Mouse (Mus musculus): ENCODE measurements around the gene Spsb3.

Gene Spsb3

GRCm38 (mm10) chr17:24896993-24897269 lies 10.5 kb downstream of the Spsb3 start:
- DNase-seq (ENCODE audit: low spot score): no peak

- DNase-seq (ENCODE audit: low spot score): no peak
Observed at GRCm38 (mm10) chr17:24897600-24897999, 11.2 kb downstream of the Spsb3 start.

GRCm38 (mm10) chr17:24898041-24898854 lies 11.8 kb downstream of the Spsb3 start:
- DNase-seq (ENCODE audit: low spot score): no peak

DNA sequence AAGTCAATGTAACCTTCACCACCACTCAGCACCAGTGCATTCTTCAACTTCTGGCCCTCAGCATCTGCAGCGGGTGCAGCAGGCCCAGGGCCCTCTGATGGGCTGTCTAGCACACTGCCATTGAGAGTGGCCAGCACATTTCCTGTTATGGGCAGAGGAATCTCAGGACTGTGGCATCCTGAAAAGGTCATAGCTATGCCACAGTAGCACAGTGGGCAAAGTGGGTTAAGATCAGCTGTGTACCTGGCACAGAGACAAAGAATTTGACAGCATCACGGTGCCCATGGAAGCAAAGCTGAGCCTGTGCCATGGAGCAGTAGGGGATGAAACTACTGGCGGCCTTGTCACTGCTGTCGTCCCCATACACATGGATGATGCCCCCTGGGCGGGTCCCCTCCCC lies 12.7 kb downstream of the Spsb3 start:
- DNase-seq (ENCODE audit: low spot score): no peak

GRCm38 (mm10) chr17:24900014-24900413 lies 13.6 kb downstream of the Spsb3 start:
- DNase-seq (ENCODE audit: low spot score): no peak

- DNase-seq (ENCODE audit: low spot score): no peak
Observed at GRCm38 (mm10) chr17:24902124-24902523, 15.7 kb downstream of the Spsb3 start.

- DNase-seq (ENCODE audit: low spot score): peak; percentile 90
Observed at GRCm38 (mm10) chr17:24902671-24903474, 16.4 kb downstream of the Spsb3 start.

GRCm38 (mm10) chr17:24903767-24904166 lies 17.3 kb downstream of the Spsb3 start:
- DNase-seq (ENCODE audit: low spot score): no peak

GRCm38 (mm10) chr17:24907591-24907990 lies 21.1 kb downstream of the Spsb3 start:
- no peak for DNase-seq (ENCODE audit: low spot score)

GRCm38 (mm10) chr17:24913984-24914383 lies 27.5 kb downstream of the Spsb3 start:
- no peak for DNase-seq (ENCODE audit: low spot score)

DNA sequence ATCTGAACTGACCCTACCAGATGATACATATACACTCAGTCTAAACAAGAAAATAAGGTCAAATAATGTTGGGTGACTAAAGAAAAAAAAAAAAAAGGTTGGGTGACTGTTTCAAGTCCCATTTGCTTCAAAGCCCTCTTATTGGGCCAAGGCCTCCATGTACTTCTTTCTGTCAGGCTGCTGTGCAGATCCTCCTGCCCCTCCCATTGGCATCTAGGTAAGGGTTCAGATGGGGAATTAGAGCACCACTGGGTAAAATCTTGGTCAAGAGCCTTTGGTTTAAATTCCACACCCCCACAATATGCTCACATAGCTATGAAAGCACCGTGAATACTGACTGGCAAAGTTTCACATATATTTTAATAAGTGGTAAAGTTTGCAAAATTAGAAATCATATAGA lies 36.8 kb downstream of the Spsb3 start:
- DNase-seq (ENCODE audit: low spot score): no peak

DNA sequence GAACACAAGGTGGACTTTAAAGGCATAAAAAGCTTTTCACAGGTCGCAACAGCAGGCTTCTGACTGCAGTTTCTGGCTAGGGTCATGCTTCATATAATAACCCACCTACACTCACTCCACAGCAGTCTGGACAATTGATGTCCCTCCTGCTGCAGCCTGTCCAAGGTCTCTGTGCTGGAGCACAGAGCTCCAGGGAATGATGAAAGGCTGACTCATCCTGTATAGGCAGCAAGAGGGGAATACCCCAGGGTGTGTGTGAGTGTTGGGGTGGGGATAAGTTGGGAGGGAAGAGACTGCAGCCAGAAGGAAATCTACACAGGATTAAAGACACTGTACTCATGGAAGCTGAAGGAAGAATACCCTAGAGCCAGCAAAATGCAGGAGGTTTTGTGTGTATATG lies 43.1 kb downstream of the Spsb3 start:
- DNase-seq (ENCODE audit: low spot score): no peak

GRCm38 (mm10) chr17:24932431-24932830 lies 46.0 kb downstream of the Spsb3 start:
- DNase-seq (ENCODE audit: low spot score): no peak

- no peak for DNase-seq (ENCODE audit: low spot score)
Observed at GRCm38 (mm10) chr17:24933163-24933562, 46.7 kb downstream of the Spsb3 start.

DNA sequence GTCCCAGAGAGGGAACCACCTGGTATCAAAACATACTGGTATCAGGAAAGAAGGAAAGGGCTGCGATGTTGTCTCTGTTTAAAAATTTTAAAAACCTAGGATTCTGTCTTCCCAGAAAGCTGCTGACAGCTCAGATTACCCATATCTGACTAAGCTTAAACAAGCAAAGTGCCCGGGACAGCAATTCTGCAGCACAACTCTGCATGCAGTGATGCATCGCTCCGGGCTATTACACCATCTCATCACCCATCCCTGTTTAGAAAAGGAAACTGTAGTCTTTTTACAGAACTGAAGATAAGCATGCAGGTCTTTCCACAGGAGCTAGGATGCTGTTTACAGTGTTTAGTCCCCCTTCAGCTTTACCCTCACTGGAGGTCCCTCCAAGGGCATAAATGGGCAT lies 48.5 kb downstream of the Spsb3 start:
- no peak for DNase-seq (ENCODE audit: low spot score)

DNA sequence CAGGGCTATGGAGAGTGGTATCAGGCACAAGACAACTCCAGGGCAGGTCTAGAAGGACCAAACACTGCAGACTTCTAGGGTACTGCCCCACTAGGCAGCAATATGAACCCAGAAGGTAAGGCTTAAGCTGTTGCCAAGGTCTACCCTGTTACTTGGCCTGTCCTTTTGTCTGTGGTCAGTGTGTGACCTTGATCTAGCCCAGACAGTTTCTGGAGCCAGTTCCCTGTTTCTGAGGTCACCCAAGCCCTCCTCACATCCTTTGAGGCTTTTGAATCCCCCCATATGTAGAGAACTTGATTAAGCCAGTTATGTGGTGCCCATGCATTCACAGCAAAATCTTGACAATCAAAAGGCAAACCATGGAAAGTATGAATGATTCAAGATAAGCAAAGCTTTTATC lies 49.2 kb downstream of the Spsb3 start:
- DNase-seq (ENCODE audit: low spot score): no peak

GRCm38 (mm10) chr17:24936259-24937237 lies 50.1 kb downstream of the Spsb3 start, which contains the start of gene Mapk8ip3:
TSS of gene Mapk8ip3 (minus strand) at chr17:24936977.
- peak; percentile 93 for DNase-seq (ENCODE audit: low spot score)

DNA sequence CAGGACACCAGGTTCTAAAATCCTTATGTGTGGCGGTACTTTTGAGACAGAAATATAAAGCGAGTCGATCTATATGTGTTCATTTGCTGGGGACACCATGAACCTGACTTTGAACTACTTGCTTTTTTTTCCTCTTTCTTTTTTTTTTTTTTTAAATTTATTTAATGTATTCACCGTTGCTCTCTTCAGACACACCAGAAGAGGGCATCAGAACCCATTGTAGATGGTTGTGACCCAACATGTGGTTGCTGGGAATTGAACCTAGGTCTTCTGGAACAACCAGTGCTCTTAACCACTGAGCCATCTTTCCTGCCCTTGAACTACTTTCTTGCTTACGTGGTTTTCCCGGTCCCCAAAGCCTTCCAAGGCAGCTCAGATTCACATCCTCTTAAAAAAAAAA lies 50.8 kb downstream of the Spsb3 start:
- DNase-seq (ENCODE audit: low spot score): no peak
